Mouse (Mus musculus) erythroid progenitor cell, adult 5-6 weeks (primary cell): ENCODE data around the gene Ust. TPM values are rescaled to one million over a fixed set of nuclear protein-coding genes. Genes with fewer than 3 reads are reported as not detected.

Experiments used
- ATAC-seq: replicated peaks from 2 replicates; pipeline ENCODE4 v1.8.0; 2016; ENCODE audit warnings: moderate number of reproducible peaks, mild to moderate bottlenecking, moderate TSS enrichment, inconsistent platforms; ENCODE audit not compliant: poor library complexity, low FRiP score, severe bottlenecking
- total RNA-seq, 2 experiments: library from RNA; stranded (forward) in 1 of 2; stranded (reverse) in 1 of 2; fragments of 150-400 nt in 1 of 2; fragments of 186-747, 209-891 nt in 1 of 2; gene quantifications; 2 replicates each; pipeline versions ENCODE4 v1.2.3 to v1.2.4; 2015 to 2017; ENCODE audit warnings: low replicate concordance in 2 of 2

Ust gene
- total RNA-seq, 2 experiments from 2014 or later: 0.84 TPM; not detected in 1

- ATAC-seq: no peak
Measured at GRCm38 (mm10) chr10:8197661-8198060, 321.0 kb downstream of the Ust start.

GRCm38 (mm10) chr10:8196300-8196699 is 322.3 kb downstream of the Ust start:
- ATAC-seq: no peak

- no peak for ATAC-seq
Measured at GRCm38 (mm10) chr10:8195730-8196129, 322.9 kb downstream of the Ust start.

- ATAC-seq: no peak
Measured at GRCm38 (mm10) chr10:8189331-8189981, 329.2 kb downstream of the Ust start.

- no peak for ATAC-seq
Measured at GRCm38 (mm10) chr10:8185586-8185985, 333.0 kb downstream of the Ust start.

- no peak for ATAC-seq
Measured at GRCm38 (mm10) chr10:8184711-8185110, 333.9 kb downstream of the Ust start.

- ATAC-seq: no peak
Measured at GRCm38 (mm10) chr10:8183171-8183570, 335.5 kb downstream of the Ust start.

GRCm38 (mm10) chr10:8181596-8182185 is 336.9 kb downstream of the Ust start:
- ATAC-seq: no peak

- no peak for ATAC-seq
Measured at GRCm38 (mm10) chr10:8177618-8178017, 341.0 kb downstream of the Ust start.

GRCm38 (mm10) chr10:8176351-8177053 is 342.1 kb downstream of the Ust start:
- ATAC-seq: no peak

GRCm38 (mm10) chr10:8176008-8176350 is 342.6 kb downstream of the Ust start:
- no peak for ATAC-seq

- no peak for ATAC-seq
Measured at GRCm38 (mm10) chr10:8174697-8175096, 343.9 kb downstream of the Ust start.

- ATAC-seq: no peak
Measured at GRCm38 (mm10) chr10:8174230-8174629, 344.4 kb downstream of the Ust start.

- ATAC-seq: no peak
Measured at GRCm38 (mm10) chr10:8173032-8173431, 345.6 kb downstream of the Ust start.

GRCm38 (mm10) chr10:8171556-8171955 is 347.1 kb downstream of the Ust start:
- ATAC-seq: no peak
